Mouse (Mus musculus) layer of hippocampus, postnatal 25 days (tissue): ENCODE measurements around the gene Snw1. TPM values are rescaled to one million over a fixed set of nuclear protein-coding genes. Genes with fewer than 3 reads are reported as not detected.
A peak's percentile ranks its signal among the peaks of the same experiment; 100 is the strongest.
"Not testable (repeated sequence)": the region's sequence is repeated elsewhere in the genome, so short reads cannot be mapped to it uniquely, and the experiment has no call there.

Source experiments
- DNase-seq, 2 experiments: peaks; one replicate each; pipeline ENCODE4 v3.0.0; 2022; ENCODE audit warnings: mixed read lengths in 2 of 2, low spot score in 1 of 2; ENCODE audit errors: extremely low spot score in 1 of 2
- total RNA-seq, 2 experiments: library from RNA; stranded (reverse); gene quantifications; 2 replicates each; pipeline ENCODE4 v1.2.3; 2021

The Snw1 gene
- total RNA-seq = 10 to 100 TPM; 60.3 to 68.2 TPM

DNA sequence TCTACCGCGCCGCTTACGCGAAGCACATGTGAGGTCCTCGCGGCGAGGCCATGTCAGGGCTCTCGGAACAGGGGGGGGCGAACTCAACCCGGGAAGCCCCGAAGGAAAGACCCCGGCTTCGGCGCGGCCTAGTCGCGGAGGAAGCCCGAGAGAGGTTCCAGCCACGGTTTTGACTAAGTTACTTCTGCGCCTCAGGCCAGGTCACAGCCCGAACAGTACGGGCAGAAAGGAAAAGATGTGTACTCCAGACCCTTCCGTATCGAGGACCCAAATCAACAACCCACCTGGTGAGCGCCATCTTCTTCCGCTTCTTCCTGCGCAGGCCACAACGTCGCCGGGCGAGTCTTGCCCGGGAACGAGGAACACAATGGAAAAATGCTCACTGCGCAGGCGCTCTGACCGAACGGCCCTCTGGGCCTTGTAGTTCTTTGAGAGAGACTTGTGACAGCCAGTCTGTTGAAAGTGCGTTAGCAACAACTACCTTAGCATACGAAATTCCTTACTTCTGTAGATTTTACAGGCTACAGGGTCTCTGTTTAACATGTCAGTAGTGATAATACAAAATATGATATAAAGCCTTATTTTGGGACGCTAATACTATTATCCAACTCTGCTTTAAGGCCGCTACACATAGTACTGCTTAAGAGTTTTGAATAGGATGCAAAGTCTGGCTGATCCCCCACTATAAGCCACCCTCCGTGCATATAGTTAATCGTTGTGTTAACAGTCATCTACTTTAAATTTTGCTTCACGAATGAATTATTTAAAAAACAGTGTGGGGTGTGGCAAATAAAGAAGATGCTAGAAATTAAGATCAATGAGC is at the start of gene Snw1:
TSS of gene Snw1 (minus strand) at position 311 of the 823 bp plus-strand sequence.
- DNase-seq = peak; percentile 84 to 88

DNA sequence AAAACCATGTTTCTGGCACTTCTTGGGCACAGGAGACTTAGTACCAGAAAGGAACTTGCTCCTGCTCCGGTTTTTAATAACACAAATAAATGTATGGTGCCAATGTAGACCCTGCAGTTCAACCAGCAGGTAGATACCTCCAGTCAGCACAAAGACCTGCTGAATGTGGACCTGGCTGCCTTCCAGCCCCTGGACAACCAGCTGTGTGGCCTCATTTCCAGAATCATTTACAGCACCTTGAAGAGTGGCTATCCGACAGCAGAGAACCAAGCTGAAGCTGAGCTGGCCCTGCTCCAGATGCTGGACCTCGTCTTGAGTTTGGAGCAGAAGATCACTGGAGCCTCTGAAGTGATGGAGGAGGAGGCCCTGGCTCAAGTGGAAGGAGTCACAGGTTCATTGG is 47.5 kb upstream of the Snw1 start:
- not testable (repeated sequence) for DNase-seq

DNA sequence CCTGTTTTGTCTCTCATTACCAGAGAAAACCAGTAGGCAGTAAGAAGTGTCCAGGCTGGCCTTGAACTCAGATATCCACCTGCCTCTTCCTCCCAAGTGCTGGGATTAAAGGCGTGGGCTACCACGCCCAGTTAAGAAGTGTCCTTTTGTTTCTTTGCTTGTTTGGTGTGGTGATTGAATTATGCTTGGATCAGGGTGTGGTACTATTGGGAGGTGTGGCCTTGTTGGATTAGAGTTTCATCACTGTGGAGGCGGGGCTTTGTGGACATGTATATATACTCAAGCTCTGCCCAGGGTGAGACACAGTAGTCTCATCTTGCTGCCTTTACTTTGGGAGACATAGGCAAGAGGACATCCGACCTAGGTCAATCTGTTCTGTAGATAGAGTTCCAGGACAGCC is 41.9 kb upstream of the Snw1 start, which contains the start of gene Gm8300:
TSS of gene Gm8300 (plus strand) at position 301 of the 400 bp plus-strand sequence.
- not testable (repeated sequence) for DNase-seq

DNA sequence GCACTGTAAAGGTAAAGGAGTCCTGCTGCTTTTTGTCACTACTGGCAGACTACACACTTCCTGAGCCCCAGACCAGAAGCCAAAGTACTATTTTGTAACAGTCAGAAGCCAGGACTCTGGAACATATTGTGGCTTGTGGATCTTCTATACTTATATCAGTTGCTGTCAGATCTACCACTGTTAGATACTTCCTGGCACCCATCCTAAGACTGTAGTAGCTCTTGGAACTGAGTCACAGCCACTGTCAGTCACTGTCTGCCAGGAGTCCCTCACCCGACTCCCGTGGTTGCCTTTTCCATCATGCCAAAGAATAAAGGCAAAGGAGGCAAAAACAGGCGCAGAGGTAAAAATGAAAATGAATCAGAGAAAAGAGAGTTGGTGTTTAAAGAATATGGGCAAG is 22.3 kb upstream of the Snw1 start, which contains the start of gene Gm5788:
TSS of gene Gm5788 (plus strand) at position 301 of the 400 bp plus-strand sequence.
- not testable (repeated sequence) for DNase-seq

DNA sequence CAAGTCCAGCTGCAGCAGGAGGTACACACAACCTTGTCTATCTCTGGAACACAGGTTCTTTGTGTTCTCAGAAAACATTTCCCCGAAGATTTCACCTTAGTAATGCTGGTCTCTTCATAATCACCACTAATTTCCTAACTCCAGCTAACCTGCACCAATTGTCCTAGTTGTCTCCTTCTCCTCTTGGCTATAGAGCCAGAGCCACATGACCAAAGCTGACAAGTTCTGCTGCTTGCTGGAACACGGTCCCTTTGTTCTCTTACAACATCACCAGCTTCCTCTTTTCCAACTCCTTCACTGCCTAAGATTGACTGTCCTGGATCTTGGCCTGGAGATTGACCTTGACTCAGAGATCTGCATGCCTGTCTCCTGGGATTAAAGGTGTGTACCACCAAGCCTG is 16.6 kb upstream of the Snw1 start:
- not testable (repeated sequence) for DNase-seq

DNA sequence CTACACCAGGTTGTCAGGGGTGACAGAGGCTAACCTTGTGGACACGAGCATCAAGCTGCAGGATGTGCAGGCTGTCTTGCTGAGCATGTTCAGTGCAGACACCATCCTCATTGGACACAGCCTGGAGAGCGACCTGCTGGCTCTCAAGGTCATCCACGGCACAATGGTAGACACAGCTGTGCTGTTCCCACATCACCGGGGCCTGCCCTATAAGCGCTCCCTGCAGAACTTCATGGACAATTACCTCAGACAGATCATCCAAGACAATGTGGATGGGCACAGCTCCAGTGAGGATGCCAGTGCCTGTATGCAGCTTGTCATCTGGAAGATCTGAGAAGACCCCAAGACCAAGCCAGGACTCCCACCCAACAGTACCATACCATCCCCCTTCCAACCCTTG is 10.4 kb upstream of the Snw1 start:
- DNase-seq = not testable (repeated sequence)

DNA sequence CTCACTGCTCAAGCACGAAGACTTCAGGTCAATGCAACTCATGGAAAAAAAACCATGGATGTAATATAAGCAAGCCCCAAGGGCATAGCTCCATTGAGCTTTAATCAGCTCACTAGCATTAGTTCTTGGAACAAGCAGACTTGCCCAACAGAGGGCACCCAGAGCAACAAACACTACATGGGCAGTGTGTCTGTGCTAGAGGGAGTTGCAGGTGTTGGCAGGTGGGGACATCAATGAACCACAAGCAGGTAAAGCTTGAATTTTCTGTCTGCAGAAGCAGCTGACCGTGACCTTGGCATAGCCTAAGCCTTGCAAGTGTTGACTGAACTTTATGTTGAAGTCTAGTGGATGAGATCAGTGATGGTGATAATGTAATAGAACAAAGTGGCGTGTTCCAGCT is 2.7 kb upstream of the Snw1 start:
- no peak for DNase-seq

DNA sequence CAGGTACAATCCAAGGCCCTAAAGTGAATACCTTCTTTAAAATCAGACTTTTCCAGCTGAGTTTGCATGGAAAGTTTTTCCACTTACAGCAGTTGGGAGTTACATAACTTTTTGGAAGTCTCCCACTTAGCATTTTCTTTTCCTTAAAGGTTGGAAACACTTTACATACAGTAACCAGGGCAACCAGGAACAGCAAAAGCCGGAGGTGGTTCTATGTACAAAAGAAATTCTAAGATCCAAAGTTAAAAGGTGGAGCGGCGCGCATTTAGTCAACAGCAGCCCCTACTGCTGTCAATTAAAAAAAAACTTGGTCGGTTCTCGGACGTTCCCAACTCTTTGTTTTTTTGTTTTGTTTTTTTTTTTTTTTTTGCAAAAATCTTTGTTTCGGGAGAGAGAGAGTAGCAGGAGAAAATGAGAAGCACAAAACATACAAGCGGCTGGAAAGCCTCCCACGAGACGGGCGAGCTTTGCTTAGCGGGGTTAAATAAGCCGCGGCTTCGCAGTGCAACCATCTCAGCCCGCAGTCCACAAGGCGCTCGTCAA is 582 bp downstream of the Snw1 start:
- DNase-seq = no peak

DNA sequence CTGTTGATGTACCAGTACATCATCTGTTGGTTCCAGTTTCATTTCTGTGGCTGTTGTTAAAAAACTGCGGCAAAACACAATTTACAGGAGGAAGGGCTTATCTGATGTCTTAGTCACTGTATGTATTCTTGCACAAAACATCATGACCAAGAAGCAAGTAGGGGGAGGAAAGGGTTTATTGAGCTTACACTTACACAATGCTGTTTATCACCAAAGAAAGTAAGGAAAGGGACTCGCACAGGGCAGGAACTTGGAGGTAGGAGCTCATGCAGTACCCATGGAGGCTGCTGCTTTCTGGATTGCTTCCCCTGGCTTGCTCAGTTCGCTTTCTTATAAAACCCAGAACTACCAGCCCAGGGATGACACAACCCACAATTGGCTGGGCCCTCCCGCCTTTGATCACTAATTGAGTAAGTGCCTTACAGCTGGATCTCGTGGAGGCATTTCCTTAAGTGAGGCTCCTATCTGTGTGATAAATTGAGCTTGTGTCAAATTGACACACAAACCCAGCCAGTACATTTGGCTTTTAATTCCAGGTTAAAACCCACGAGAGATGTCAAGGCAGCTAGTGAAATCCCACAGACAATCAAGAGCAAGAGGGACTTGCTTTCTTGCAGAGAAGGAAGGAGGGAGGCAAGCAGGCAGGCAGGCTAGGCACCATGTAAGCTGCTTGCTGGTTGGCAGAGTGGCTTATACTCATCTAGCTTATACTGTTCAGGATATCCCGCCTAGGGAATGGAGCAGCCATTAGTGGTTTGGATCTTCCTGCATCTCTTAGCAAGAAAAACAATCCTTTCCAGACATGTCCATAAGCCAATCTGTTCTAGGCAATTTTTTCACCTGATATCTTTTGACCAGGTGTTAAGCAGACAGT is 1.6 kb downstream of the Snw1 start:
- DNase-seq = no peak

DNA sequence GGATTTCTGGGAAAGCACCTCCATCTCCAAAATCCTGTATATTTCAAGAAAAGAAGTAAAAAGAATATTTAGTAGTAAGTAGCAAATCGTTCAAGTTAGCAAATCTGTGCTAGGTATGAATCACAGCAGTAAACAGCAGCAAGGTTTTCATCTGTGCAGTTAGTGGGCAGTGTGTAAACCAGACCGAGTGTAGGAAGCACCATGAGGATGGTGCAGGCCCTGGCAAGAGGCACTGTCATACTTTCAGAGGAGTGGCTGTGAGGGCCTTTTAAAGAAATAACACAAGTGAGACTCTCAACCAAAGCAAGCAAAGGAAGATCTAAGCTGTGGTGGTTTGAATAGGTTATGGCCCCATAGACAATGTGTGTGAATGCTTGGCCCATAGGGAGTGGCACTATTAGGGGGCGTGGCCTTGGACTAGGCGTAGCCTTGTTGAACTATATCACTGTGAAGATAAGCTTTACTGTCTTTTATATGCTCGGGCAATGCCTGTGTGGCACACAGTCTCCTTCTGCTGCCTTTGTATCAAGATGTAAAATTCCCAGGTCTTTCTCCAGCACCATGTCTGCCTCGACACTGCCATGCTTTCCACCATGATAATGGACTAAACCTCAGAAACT is 7.3 kb downstream of the Snw1 start:
- no peak for DNase-seq

DNA sequence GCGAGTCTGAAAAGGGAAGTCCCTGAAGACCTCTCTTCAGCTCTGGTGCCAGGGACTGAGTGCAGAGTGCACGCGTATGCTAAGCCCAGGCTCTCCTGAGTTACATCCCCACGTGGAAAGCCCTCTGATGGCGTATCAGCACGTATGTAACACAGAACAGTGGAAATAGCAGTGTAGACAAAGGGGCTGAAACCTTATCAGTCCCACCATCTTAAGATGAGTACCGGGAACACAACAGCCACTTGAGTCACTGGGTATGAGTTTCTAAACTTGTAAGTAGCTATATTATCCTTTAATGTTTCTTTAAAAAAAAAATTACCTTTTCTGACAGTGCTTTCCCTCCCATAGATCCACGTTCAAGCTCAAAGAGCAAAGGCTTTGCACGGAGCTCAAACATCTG is 22.6 kb downstream of the Snw1 start:
- DNase-seq = no peak

DNA sequence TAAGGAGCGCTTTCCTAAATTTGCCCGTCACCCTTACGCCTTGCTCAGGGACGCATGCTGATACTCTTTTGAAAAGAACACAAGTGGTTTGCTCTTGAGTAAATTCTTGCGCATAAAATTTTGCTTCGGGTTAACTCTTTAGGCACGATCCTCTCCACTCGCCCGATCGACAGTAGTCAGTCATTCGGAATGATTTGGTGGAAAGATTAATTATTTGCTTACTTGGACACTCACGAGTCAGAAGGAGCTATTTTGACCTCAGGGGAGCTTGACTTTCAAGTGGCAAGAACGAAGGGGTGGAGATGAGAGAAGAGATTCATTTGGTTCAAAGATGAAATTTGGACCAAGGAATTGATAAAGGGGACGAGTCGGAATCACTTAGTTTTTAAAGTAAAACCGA is 27.9 kb downstream of the Snw1 start:
- DNase-seq = no peak

DNA sequence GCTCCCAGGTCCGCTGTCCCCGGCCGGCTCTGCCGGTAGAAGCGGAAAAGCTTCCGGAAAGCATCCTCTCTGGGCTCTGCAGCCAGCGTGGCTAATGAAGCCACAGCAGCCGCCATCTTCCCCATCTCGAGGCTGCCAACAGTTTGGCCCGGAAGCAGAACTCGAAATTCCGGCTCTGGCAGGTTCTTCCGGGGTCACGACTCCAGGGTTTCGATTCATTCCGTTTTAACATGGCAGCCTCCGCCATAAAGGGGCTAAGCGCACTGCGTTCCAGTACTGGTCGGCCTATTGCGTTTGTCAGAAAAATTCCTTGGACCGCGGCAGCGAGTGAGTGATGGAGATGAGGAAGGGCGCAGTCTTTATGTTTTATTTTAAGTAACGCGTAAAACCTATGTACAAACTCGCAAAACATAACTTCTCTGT is 28.4 kb downstream of the Snw1 start, which contains the start of the genes Slirp and Alkbh1:
TSS of gene Slirp (plus strand) at position 197 of the 423 bp plus-strand sequence.
TSS of gene Alkbh1 (minus strand) at position 318 of the 423 bp plus-strand sequence.
- DNase-seq = peak; percentile 83 to 86

DNA sequence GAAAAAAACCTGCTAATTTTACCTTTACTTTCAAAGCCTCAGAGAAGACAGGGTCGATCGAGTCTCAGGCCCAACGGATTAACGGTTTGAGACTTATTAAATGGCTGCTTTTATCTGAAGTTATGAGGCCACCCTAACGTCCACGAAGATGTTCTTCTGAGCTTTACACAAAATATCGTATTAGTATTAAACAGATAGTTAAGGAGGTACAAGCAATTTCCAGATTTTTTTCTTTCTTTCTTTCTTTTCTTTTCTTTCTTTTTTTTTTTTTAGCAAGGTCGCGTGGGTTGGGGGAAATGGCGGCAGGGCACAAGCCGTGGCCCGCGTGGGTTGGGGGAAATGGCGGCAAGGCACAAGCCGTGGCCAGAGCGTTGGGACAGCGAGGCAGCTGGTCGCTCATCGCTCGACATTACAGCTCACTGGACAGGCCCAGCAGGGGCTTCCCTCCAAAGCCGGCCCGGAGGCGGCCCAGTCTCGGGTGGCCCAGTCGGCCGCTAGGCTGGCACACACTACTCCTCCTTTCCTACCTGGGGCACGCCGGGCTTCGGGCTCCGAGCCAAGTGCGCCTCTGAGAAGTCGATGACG is 28.9 kb downstream of the Snw1 start:
- no peak for DNase-seq

DNA sequence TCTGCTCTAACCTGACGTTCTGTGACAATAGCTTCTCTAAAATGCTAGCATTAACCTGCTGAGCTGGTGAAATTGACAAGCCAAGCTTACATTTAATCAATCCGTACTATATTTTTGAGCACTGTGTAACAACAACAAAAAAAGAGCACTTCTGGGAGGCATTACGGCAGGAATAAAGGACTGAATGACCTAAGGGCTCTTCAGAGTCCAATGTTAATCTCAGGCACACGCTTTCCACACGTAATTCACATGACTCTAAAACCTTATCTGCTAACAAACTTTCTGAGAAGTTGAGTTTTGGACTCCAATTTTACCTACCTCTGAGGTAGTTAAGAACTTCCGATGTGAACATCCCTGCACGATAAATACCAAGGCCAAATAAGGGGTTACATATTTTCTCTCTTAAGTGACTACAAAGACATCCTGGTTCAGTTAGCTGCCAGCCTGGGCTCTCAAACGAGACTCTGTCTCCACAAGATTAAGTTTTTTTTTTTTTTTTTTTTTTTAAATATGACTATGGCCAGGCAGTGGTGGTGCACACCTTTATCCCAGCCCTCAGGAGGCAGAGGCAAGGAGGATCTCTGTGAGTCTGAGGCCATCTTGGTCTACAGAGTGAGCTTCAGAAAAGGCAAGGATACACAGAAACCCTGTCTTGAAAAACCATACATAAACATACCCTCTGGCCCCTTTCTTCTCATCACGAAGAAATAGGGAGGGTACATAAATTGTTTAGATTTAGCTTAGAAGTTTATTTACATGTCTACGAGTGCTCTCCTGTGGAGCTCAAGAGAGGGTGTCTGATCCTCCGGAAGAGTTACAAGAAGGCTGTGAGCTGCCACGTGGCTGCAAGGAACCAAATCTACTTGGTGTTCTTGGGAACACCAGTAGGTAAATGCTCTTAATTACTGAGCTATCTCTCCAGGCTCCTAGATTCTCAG is 29.6 kb downstream of the Snw1 start:
- DNase-seq = no peak

DNA sequence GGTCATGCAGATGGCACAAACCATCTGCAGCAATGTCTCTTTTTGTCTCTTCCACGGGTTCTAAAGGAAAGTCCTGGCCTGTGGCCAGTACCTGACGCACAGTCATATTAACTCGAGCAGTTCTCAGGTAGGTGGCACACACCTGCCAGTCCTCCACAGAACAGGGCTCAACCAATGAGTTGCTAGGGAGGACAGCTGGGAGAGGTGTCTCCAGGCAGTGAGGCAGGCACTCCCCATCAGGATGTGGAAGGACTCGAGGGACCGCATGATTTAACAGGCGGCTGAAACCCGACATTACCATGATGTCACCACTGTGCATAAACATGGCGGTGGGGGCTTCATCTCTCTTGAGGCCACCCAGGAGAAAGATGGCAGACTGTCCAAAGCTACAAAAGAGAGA is 43.2 kb downstream of the Snw1 start:
- DNase-seq = no peak

DNA sequence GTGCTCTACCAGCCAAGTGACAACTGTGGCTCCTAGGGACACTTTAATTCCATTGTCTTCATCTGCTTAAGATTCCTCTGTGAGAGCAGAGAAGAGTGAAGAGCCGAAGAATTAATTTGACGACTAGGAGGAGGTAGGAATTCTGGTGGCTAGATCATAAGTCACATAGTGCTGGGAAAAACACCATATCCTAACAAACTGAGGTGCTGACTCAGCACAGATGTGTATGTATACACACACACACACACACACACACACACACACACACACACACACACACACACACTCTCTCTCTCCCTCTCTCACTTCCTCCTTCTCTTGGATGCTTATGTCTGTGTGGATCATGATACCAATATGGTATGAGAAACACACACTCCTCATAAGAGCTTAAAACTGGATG is 43.8 kb downstream of the Snw1 start:
- DNase-seq = no peak

DNA sequence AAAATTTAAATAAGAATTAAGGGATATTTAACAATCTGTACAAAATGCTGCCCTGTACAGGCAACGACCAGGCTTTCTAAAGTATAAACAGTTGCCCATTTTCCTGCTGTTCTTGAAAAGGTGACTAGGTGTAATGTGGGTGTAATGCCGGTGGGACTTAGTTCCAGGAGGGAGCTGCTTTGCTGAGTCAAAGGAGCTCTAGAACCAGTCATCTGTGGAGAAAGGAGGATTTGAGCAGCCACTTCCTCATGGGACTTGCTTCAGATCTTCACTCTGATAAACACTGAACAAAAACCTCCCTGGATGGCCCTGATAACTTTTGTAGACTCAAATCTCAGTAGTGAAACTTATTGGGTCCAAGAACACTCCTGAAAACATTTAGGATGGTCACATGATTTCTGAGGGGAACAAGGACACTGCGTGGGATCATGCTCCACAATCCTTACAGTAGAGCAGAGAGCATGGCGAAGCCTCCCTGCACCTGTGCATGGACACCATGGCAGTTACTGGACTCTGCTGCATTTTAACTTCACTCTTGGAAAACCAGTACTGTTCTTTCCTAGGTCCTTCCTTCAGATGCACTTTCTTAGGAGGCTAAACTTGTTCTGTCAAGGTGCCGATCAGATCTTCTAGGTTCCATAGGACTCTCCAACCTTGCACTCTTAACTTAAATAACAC is 45.6 kb downstream of the Snw1 start:
- no peak for DNase-seq
